Mouse (Mus musculus) stomach, embryonic 16.5 days (tissue): Measurements from ENCODE around the gene Slit3. TPM values are rescaled to one million over a fixed set of nuclear protein-coding genes. Genes with fewer than 3 reads are reported as not detected.

Experiments
- ATAC-seq: fragments of 200-750 bp; cut with Nextera tagmentation; 2 replicates; pipeline ENCODE4 v1.8.0; 2017; ENCODE audit warnings: moderate number of reproducible peaks, moderate TSS enrichment; ENCODE audit not compliant: insufficient read depth, low FRiP score
- H3K27ac ChIP-seq: fragments of 300-500 bp; sonication (generic); 2 replicates; pipeline ENCODE4 v1.5.1; 2014; ENCODE audit warnings: low read length
- H3K27me3 ChIP-seq: fragments of 300-500 bp; sonication (generic); 2 replicates; pipeline ENCODE4 v1.6.1; 2014; ENCODE audit warnings: low read length, control low read depth, mixed read lengths; ENCODE audit not compliant: control insufficient read depth, insufficient read depth
- H3K36me3 ChIP-seq: fragments of 300-500 bp; sonication (generic); 2 replicates; pipeline ENCODE4 v1.6.1; 2014; ENCODE audit warnings: low read length; ENCODE audit not compliant: control insufficient read depth, insufficient read depth
- H3K4me1 ChIP-seq: fragments of 300-500 bp; sonication (generic); 2 replicates; pipeline ENCODE4 v1.6.1; 2014; ENCODE audit warnings: low read length, control low read depth, mixed read lengths; ENCODE audit not compliant: control insufficient read depth, insufficient read depth
- H3K4me2 ChIP-seq: fragments of 300-500 bp; sonication (generic); 2 replicates; pipeline ENCODE4 v1.6.1; 2014; ENCODE audit warnings: low read depth, low read length, mixed read lengths
- H3K4me3 ChIP-seq: fragments of 300-500 bp; sonication (generic); replicated peaks from 2 replicates; pipeline ENCODE4 v1.5.1; 2014; ENCODE audit warnings: mild to moderate bottlenecking, low read length
- H3K9ac ChIP-seq: fragments of 300-500 bp; sonication (generic); 2 replicates; pipeline ENCODE4 v1.6.1; 2014; ENCODE audit warnings: low read length
- H3K9me3 ChIP-seq: fragments of 300-500 bp; sonication (generic); replicated peaks from 2 replicates; pipeline ENCODE4 v1.6.1; 2016; ENCODE audit warnings: low read length, control low read depth; ENCODE audit not compliant: control insufficient read depth
- WGBS: fragments of 180-500 bp; shearing (Covaris S2); extraction: QIAGEN DNeasy Blood & Tissue Kit; methylation state at CpG from one replicate; pipeline ENCODE4 v1.1.7; 2014; 5-methylcytosine and 5-hydroxymethylcytosine counted together
- polyA plus RNA-seq: library from polyadenylated mRNA; unstranded; fragments of >200 nt; fragmentation: Nextera tagmentation; extraction: Ambion mirVana; gene quantifications from 2 replicates; pipeline ENCODE4 v1.2.1, GENCODE M21; 2015

Slit3 gene
- polyA plus RNA-seq, 1 experiment from 2014 or later, result 9.4 TPM

- H3K27ac ChIP-seq, result no peak overlapping the region
- no peak for ATAC-seq
- no peak overlapping the region for H3K9ac ChIP-seq
- no peak overlapping the region for H3K4me3 ChIP-seq
- H3K9me3 ChIP-seq, result no peaks in the 10 kb centered on the region
- H3K4me1 ChIP-seq, result no peaks in the 10 kb centered on the region
- 90% methylated on average over 3 of the region's 3 CpGs for WGBS
- H3K4me2 ChIP-seq, result no peak overlapping the region
- H3K27me3 ChIP-seq, result no peaks in the 10 kb centered on the region
- H3K36me3 ChIP-seq, result no peaks in the 10 kb centered on the region
These were observed 42.4 kb downstream of the Slit3 start for GRCm38 (mm10) chr11:35163396-35163795.

GRCm38 (mm10) chr11:35167176-35167575 is 46.2 kb downstream of the Slit3 start:
- Histone ChIP-seq H3K27ac (no peak overlapping the region), H3K9ac (no peak overlapping the region), H3K4me1 (no peaks in the 10 kb centered on the region), H3K4me2 (no peak overlapping the region), H3K36me3 (no peaks in the 10 kb centered on the region), H3K9me3 (no peaks in the 10 kb centered on the region), H3K27me3 (no peaks in the 10 kb centered on the region), H3K4me3 (no peak overlapping the region)
- 63% methylated on average over 8 of the region's 8 CpGs for WGBS
- ATAC-seq, result no peak

- no peaks in the 10 kb centered on the region for H3K36me3 ChIP-seq
- no peak overlapping the region for H3K4me3 ChIP-seq
- H3K27me3 ChIP-seq, result no peaks in the 10 kb centered on the region
- H3K4me2 ChIP-seq, result no peak overlapping the region
- no peak overlapping the region for H3K9ac ChIP-seq
- H3K4me1 ChIP-seq, result no peaks in the 10 kb centered on the region
- ATAC-seq, result no peak
- no peaks in the 10 kb centered on the region for H3K9me3 ChIP-seq
- H3K27ac ChIP-seq, result no peak overlapping the region
- WGBS, result 87% methylated on average over 6 of the region's 6 CpGs
These were observed 50.5 kb downstream of the Slit3 start for GRCm38 (mm10) chr11:35171505-35171904.

GRCm38 (mm10) chr11:35177564-35177963 is 56.5 kb downstream of the Slit3 start:
- H3K4me3 ChIP-seq, result no peak overlapping the region
- no peak for ATAC-seq
- 73% methylated on average over 7 of the region's 7 CpGs for WGBS

GRCm38 (mm10) chr11:35178144-35178817 is 57.3 kb downstream of the Slit3 start:
- H3K4me3 ChIP-seq, result no peak overlapping the region
- H3K27me3 ChIP-seq, result no peaks in the 10 kb centered on the region
- WGBS, result 31% methylated on average over 24 of the region's 24 CpGs
- 0 out of 2 replicates have a peak overlapping the region, but pooled peaks have one; percentile 20 for H3K4me2 ChIP-seq
- no peak overlapping the region for H3K27ac ChIP-seq
- ATAC-seq, result no peak
- H3K36me3 ChIP-seq, result no peaks in the 10 kb centered on the region
- H3K9ac ChIP-seq, result no peak overlapping the region
- H3K9me3 ChIP-seq, result no peaks in the 10 kb centered on the region
- H3K4me1 ChIP-seq, result peaks cover 6% of the 10 kb centered on the region; the same call in 1 of the 2 replicates

More at GRCm38 (mm10) chr11:35177564-35177963, 56.5 kb downstream of the Slit3 start:
- Histone ChIP-seq H3K27me3 (no peaks in the 10 kb centered on the region), H3K4me1 (peaks cover 6% of the 10 kb centered on the region; the same call in 1 of the 2 replicates), H3K27ac (no peak overlapping the region), H3K4me2 (no peak overlapping the region), H3K36me3 (no peaks in the 10 kb centered on the region), H3K9ac (no peak overlapping the region), H3K9me3 (no peaks in the 10 kb centered on the region)

- Histone ChIP-seq H3K4me2 (no peak overlapping the region), H3K36me3 (no peaks in the 10 kb centered on the region), H3K4me3 (no peak overlapping the region), H3K27ac (no peak overlapping the region), H3K27me3 (no peaks in the 10 kb centered on the region), H3K4me1 (peaks cover 6% of the 10 kb centered on the region; the same call in 1 of the 2 replicates), H3K9ac (no peak overlapping the region), H3K9me3 (no peaks in the 10 kb centered on the region)
- WGBS, result 80% methylated on average over 8 of the region's 8 CpGs
- ATAC-seq, result no peak
These were observed 58.3 kb downstream of the Slit3 start for GRCm38 (mm10) chr11:35179305-35179704.

GRCm38 (mm10) chr11:35182887-35183286 is 61.9 kb downstream of the Slit3 start:
- Histone ChIP-seq H3K4me3 (no peak overlapping the region), H3K9me3 (no peaks in the 10 kb centered on the region), H3K27me3 (no peaks in the 10 kb centered on the region), H3K27ac (no peak overlapping the region), H3K36me3 (no peaks in the 10 kb centered on the region), H3K9ac (no peak overlapping the region), H3K4me1 (peaks cover 5% of the 10 kb centered on the region; the same call in 1 of the 2 replicates), H3K4me2 (no peak overlapping the region)
- 72% methylated on average over 5 of the region's 5 CpGs for WGBS
- no peak for ATAC-seq

- H3K9me3 ChIP-seq, result no peaks in the 10 kb centered on the region
- H3K27me3 ChIP-seq, result no peaks in the 10 kb centered on the region; the same call in 1 of the 2 replicates
- H3K9ac ChIP-seq, result no peak overlapping the region
- H3K36me3 ChIP-seq, result no peaks in the 10 kb centered on the region
- no peak for ATAC-seq
- H3K4me1 ChIP-seq, result no peaks in the 10 kb centered on the region
- no peak overlapping the region for H3K27ac ChIP-seq
- H3K4me2 ChIP-seq, result no peak overlapping the region
- 80% methylated on average over 6 of the region's 6 CpGs for WGBS
- H3K4me3 ChIP-seq, result no peak overlapping the region
These were observed 73.8 kb downstream of the Slit3 start for GRCm38 (mm10) chr11:35194826-35195225.

GRCm38 (mm10) chr11:35196777-35197176 is 75.8 kb downstream of the Slit3 start:
- no peaks in the 10 kb centered on the region for H3K36me3 ChIP-seq
- no peaks in the 10 kb centered on the region for H3K9me3 ChIP-seq
- 81% methylated on average over 7 of the region's 7 CpGs for WGBS
- no peak overlapping the region for H3K9ac ChIP-seq
- H3K27ac ChIP-seq, result no peak overlapping the region
- ATAC-seq, result no peak
- H3K4me3 ChIP-seq, result no peak overlapping the region
- no peaks in the 10 kb centered on the region for H3K4me1 ChIP-seq
- H3K27me3 ChIP-seq, result no peaks in the 10 kb centered on the region; the same call in 1 of the 2 replicates
- H3K4me2 ChIP-seq, result no peak overlapping the region
